Mouse (Mus musculus) spleen, postnatal 4 days (tissue): Measurements from ENCODE around the gene Fancg.

Experiments
- DNase-seq, 2 experiments: peaks; one replicate each; pipeline ENCODE4 v3.0.0; 2022; ENCODE audit warnings: low spot score in 2 of 2

Fancg gene

GRCm38 (mm10) chr4:43010161-43011038 is at the start of gene Fancg:
Gene Fancg, minus strand, starts transcription at chr4:43010506.
- peak; percentile 84 to 92 for DNase-seq

- no peak for DNase-seq
Observed at GRCm38 (mm10) chr4:43059697-43060096, 49.4 kb upstream of the Fancg start.

- DNase-seq = peak; percentile 78 to 85
Observed at GRCm38 (mm10) chr4:43058753-43059654, 48.7 kb upstream of the Fancg start, which contains the start of gene Unc13b. Gene Unc13b, plus strand, starts transcription at chr4:43058953.

GRCm38 (mm10) chr4:43058392-43058752 is 48.1 kb upstream of the Fancg start:
- DNase-seq = no peak

- DNase-seq = no peak
Observed at GRCm38 (mm10) chr4:43057654-43058053, 47.3 kb upstream of the Fancg start.

GRCm38 (mm10) chr4:43052627-43053026 is 42.3 kb upstream of the Fancg start:
- DNase-seq = no peak

- DNase-seq = peak; percentile 71 to 74
Observed at GRCm38 (mm10) chr4:43047231-43047630, 36.9 kb upstream of the Fancg start.

- DNase-seq = no peak
Observed at GRCm38 (mm10) chr4:43046607-43047006, 36.3 kb upstream of the Fancg start.

GRCm38 (mm10) chr4:43045659-43046302 is 35.5 kb upstream of the Fancg start, which contains the start of gene Fam214b:
Gene Fam214b, minus strand, starts transcription at chr4:43046220.
- peak; percentile 93 to 94 for DNase-seq

GRCm38 (mm10) chr4:43045285-43045658 is 35.0 kb upstream of the Fancg start:
- DNase-seq = no peak

- peak in 1 of 2 experiments; percentile 67 for DNase-seq
Observed at GRCm38 (mm10) chr4:43044673-43045072, 34.4 kb upstream of the Fancg start.

GRCm38 (mm10) chr4:43043644-43044357 is 33.5 kb upstream of the Fancg start:
- DNase-seq = peak; percentile 73 to 74

- DNase-seq = no peak
Observed at GRCm38 (mm10) chr4:43040881-43041547, 30.7 kb upstream of the Fancg start.

- DNase-seq = peak; percentile 97
Observed at GRCm38 (mm10) chr4:43040114-43040572, 29.8 kb upstream of the Fancg start.

GRCm38 (mm10) chr4:43039609-43040008 is 29.3 kb upstream of the Fancg start:
- DNase-seq = no peak

- DNase-seq = peak; percentile 61 to 78
Observed at GRCm38 (mm10) chr4:43038567-43039495, 28.5 kb upstream of the Fancg start.

GRCm38 (mm10) chr4:43037860-43038566 is 27.7 kb upstream of the Fancg start:
- DNase-seq = peak; percentile 81 to 86

- peak in 1 of 2 experiments; percentile 64 for DNase-seq
Observed at GRCm38 (mm10) chr4:43036356-43036755, 26.1 kb upstream of the Fancg start.

- DNase-seq = peak in 1 of 2 experiments; percentile 73
Observed at GRCm38 (mm10) chr4:43035851-43036250, 25.5 kb upstream of the Fancg start.
